Mouse (Mus musculus): ENCODE measurements around the gene Olfr69. TPM values are rescaled to one million over a fixed set of nuclear protein-coding genes. Genes with fewer than 3 reads are reported as not detected.
"Not testable (repeated sequence)": the region's sequence is repeated elsewhere in the genome, so short reads cannot be mapped to it uniquely, and the experiment has no call there.

Gene Olfr69
- polyA plus RNA-seq, 1 experiment from 2014 or later, result not detected

GRCm38 (mm10) chr7:103762212-103762611 is 9.2 kb downstream of the Olfr69 start:
- not testable (repeated sequence) for H3K9ac ChIP-seq (ENCODE audit: low read length); H3K27ac ChIP-seq (ENCODE audit: low read depth); H3K4me1 ChIP-seq (replicated peaks; ENCODE audit: control insufficient read depth, insufficient read depth, low read length); H3K27me3 ChIP-seq (replicated peaks; ENCODE audit: control insufficient read depth, insufficient read depth, low read length); H3K4me3 ChIP-seq (ENCODE audit: low read depth, low read length); ATAC-seq (replicated peaks; ENCODE audit: low FRiP score, low TSS enrichment, low read depth); DNase-seq (ENCODE audit: low spot score); H3K9me3 ChIP-seq (ENCODE audit: control insufficient read depth, low read length); H3K4me2 ChIP-seq (ENCODE audit: low read length); H3K36me3 ChIP-seq (ENCODE audit: control insufficient read depth, insufficient read depth, low read length)
- 80% methylated on average over 6 of the region's 6 CpGs for WGBS

- H3K4me2 ChIP-seq (ENCODE audit: low read length), result no peak within 1 kb of the TSS
- H3K27me3 ChIP-seq (replicated peaks; ENCODE audit: control insufficient read depth, insufficient read depth, low read length), result no peaks in the 10 kb centered on the region
- DNase-seq (ENCODE audit: low spot score) (no peak), ATAC-seq (replicated peaks; ENCODE audit: low FRiP score, low TSS enrichment, low read depth) (no peak)
- H3K9me3 ChIP-seq (ENCODE audit: control insufficient read depth, low read length), result no peaks in the 10 kb centered on the region
- H3K27ac ChIP-seq (ENCODE audit: low read depth), result no peak within 1 kb of the TSS
- no peak within 1 kb of the TSS for H3K4me3 ChIP-seq (ENCODE audit: low read depth, low read length)
- H3K36me3 ChIP-seq (ENCODE audit: control insufficient read depth, insufficient read depth, low read length), result no peaks in the 10 kb centered on the region
- WGBS, result 42% methylated on average over 2 of the region's 2 CpGs
- H3K4me1 ChIP-seq (replicated peaks; ENCODE audit: control insufficient read depth, insufficient read depth, low read length), result no peaks in the 10 kb centered on the region
- H3K9ac ChIP-seq (ENCODE audit: low read length), result no peak within 1 kb of the TSS
Observed at GRCm38 (mm10) chr7:103757233-103757632, 14.2 kb downstream of the Olfr69 start, which contains the start of gene Olfr630. TSS of gene Olfr630 (minus strand) at chr7:103757333.

GRCm38 (mm10) chr7:103744843-103745242 is 26.6 kb downstream of the Olfr69 start, which contains the start of gene Olfr629:
TSS of gene Olfr629 (minus strand) at chr7:103744943.
- Histone ChIP-seq H3K4me2 (ENCODE audit: low read length) (no peak within 1 kb of the TSS), H3K4me1 (replicated peaks; ENCODE audit: control insufficient read depth, insufficient read depth, low read length) (no peaks in the 10 kb centered on the region), H3K4me3 (ENCODE audit: low read depth, low read length) (no peak within 1 kb of the TSS), H3K9ac (ENCODE audit: low read length) (no peak within 1 kb of the TSS), H3K27ac (ENCODE audit: low read depth) (no peak within 1 kb of the TSS), H3K36me3 (ENCODE audit: control insufficient read depth, insufficient read depth, low read length) (no peaks in the 10 kb centered on the region), H3K27me3 (replicated peaks; ENCODE audit: control insufficient read depth, insufficient read depth, low read length) (no peaks in the 10 kb centered on the region), H3K9me3 (ENCODE audit: control insufficient read depth, low read length) (no peaks in the 10 kb centered on the region)
- 85% methylated on average over 2 of the region's 2 CpGs for WGBS
- no peak for DNase-seq (ENCODE audit: low spot score)
- ATAC-seq (replicated peaks; ENCODE audit: low FRiP score, low TSS enrichment, low read depth), result no peak

GRCm38 (mm10) chr7:103730074-103730473 is 41.3 kb downstream of the Olfr69 start, which contains the start of gene Olfr628:
TSS of gene Olfr628 (plus strand) at chr7:103730374.
- H3K4me1 ChIP-seq (replicated peaks; ENCODE audit: control insufficient read depth, insufficient read depth, low read length), result no peaks in the 10 kb centered on the region
- no peak within 1 kb of the TSS for H3K27ac ChIP-seq (ENCODE audit: low read depth)
- H3K27me3 ChIP-seq (replicated peaks; ENCODE audit: control insufficient read depth, insufficient read depth, low read length), result no peaks in the 10 kb centered on the region
- WGBS, result 88% methylated on average over 1 of the region's 1 CpGs
- no peak within 1 kb of the TSS for H3K4me2 ChIP-seq (ENCODE audit: low read length)
- no peaks in the 10 kb centered on the region for H3K36me3 ChIP-seq (ENCODE audit: control insufficient read depth, insufficient read depth, low read length)
- H3K4me3 ChIP-seq (ENCODE audit: low read depth, low read length), result no peak within 1 kb of the TSS
- no peak for DNase-seq (ENCODE audit: low spot score)
- ATAC-seq (replicated peaks; ENCODE audit: low FRiP score, low TSS enrichment, low read depth), result no peak
- no peak within 1 kb of the TSS for H3K9ac ChIP-seq (ENCODE audit: low read length)
- H3K9me3 ChIP-seq (ENCODE audit: control insufficient read depth, low read length), result no peaks in the 10 kb centered on the region

GRCm38 (mm10) chr7:103716398-103716797 is 55.0 kb downstream of the Olfr69 start:
- H3K9me3 ChIP-seq (ENCODE audit: control insufficient read depth, low read length); H3K4me1 ChIP-seq (replicated peaks; ENCODE audit: control insufficient read depth, insufficient read depth, low read length); H3K4me3 ChIP-seq (ENCODE audit: low read depth, low read length); DNase-seq (ENCODE audit: low spot score); H3K27ac ChIP-seq (ENCODE audit: low read depth); H3K4me2 ChIP-seq (ENCODE audit: low read length); ATAC-seq (replicated peaks; ENCODE audit: low FRiP score, low TSS enrichment, low read depth); H3K27me3 ChIP-seq (replicated peaks; ENCODE audit: control insufficient read depth, insufficient read depth, low read length); H3K36me3 ChIP-seq (ENCODE audit: control insufficient read depth, insufficient read depth, low read length); H3K9ac ChIP-seq (ENCODE audit: low read length): not testable (repeated sequence)
- 91% methylated on average over 1 of the region's 1 CpGs for WGBS

Other genes starting within 250 kb of the Olfr69 start
- not detected in 2 replicates for gene Olfr612, start 228.9 kb downstream of the Olfr69 start, polyA plus RNA-seq (2014; fragmentation: Nextera tagmentation; extraction: Ambion mirVana)
- not detected in 2 replicates for gene Olfr613, start 223.5 kb downstream of the Olfr69 start, polyA plus RNA-seq (2014; fragmentation: Nextera tagmentation; extraction: Ambion mirVana)
- not detected in 2 replicates for gene Olfr615, start 215.5 kb downstream of the Olfr69 start, polyA plus RNA-seq (2014; fragmentation: Nextera tagmentation; extraction: Ambion mirVana)
- not detected in 2 replicates for gene Olfr616, start 202.5 kb downstream of the Olfr69 start, polyA plus RNA-seq (2014; fragmentation: Nextera tagmentation; extraction: Ambion mirVana)
- not detected in 2 replicates for gene Olfr617, start 198.5 kb downstream of the Olfr69 start, polyA plus RNA-seq (2014; fragmentation: Nextera tagmentation; extraction: Ambion mirVana)
- not detected in 2 replicates for gene Olfr618, start 181.5 kb downstream of the Olfr69 start, polyA plus RNA-seq (2014; fragmentation: Nextera tagmentation; extraction: Ambion mirVana)
- not detected in 2 replicates for gene Olfr619, start 171.0 kb downstream of the Olfr69 start, polyA plus RNA-seq (2014; fragmentation: Nextera tagmentation; extraction: Ambion mirVana)
- not detected in 2 replicates for gene Olfr620, start 159.1 kb downstream of the Olfr69 start, polyA plus RNA-seq (2014; fragmentation: Nextera tagmentation; extraction: Ambion mirVana)
- not detected in 2 replicates for gene Olfr622, start 128.9 kb downstream of the Olfr69 start, polyA plus RNA-seq (2014; fragmentation: Nextera tagmentation; extraction: Ambion mirVana)
- not detected in 2 replicates for gene Olfr623, start 107.9 kb downstream of the Olfr69 start, polyA plus RNA-seq (2014; fragmentation: Nextera tagmentation; extraction: Ambion mirVana)
- 0.03 TPM in 1 of 2 replicates, not detected in the other for gene Olfr624, start 100.4 kb downstream of the Olfr69 start, polyA plus RNA-seq (2014; fragmentation: Nextera tagmentation; extraction: Ambion mirVana)
- not detected in 2 replicates for gene Olfr625-ps1, start 88.9 kb downstream of the Olfr69 start, polyA plus RNA-seq (2014; fragmentation: Nextera tagmentation; extraction: Ambion mirVana)
- gene Olfr243, start 56.9 kb downstream of the Olfr69 start, polyA plus RNA-seq (2014; fragmentation: Nextera tagmentation; extraction: Ambion mirVana), result not detected in 2 replicates
- gene Olfr628, start 41.2 kb downstream of the Olfr69 start, polyA plus RNA-seq (2014; fragmentation: Nextera tagmentation; extraction: Ambion mirVana), result not detected in 2 replicates
- not detected in 2 replicates for gene Olfr629, start 26.7 kb downstream of the Olfr69 start, polyA plus RNA-seq (2014; fragmentation: Nextera tagmentation; extraction: Ambion mirVana)
- gene Olfr630, start 14.3 kb downstream of the Olfr69 start, polyA plus RNA-seq (2014; fragmentation: Nextera tagmentation; extraction: Ambion mirVana), result not detected in 2 replicates
- gene Olfr68, start 8.1 kb upstream of the Olfr69 start, polyA plus RNA-seq (2014; fragmentation: Nextera tagmentation; extraction: Ambion mirVana), result not detected in 2 replicates
- gene Olfr67, start 20.2 kb upstream of the Olfr69 start, polyA plus RNA-seq (2014; fragmentation: Nextera tagmentation; extraction: Ambion mirVana), result not detected in 2 replicates
- gene Hbb-bt, start 42.4 kb upstream of the Olfr69 start, polyA plus RNA-seq (2014; fragmentation: Nextera tagmentation; extraction: Ambion mirVana), result 1,233 and 1,868 TPM in 2 replicates
- 2,953 and 4,508 TPM in 2 replicates for gene Hbb-bs, start 56.5 kb upstream of the Olfr69 start, polyA plus RNA-seq (2014; fragmentation: Nextera tagmentation; extraction: Ambion mirVana)
- gene Hbb-bh2, start 68.9 kb upstream of the Olfr69 start, polyA plus RNA-seq (2014; fragmentation: Nextera tagmentation; extraction: Ambion mirVana), result not detected in 2 replicates
- 4.9 and 8.3 TPM in 2 replicates for gene Hbb-bh1, start 71.6 kb upstream of the Olfr69 start, polyA plus RNA-seq (2014; fragmentation: Nextera tagmentation; extraction: Ambion mirVana)
- 727 and 736 TPM in 2 replicates for gene Hbb-y, start 81.6 kb upstream of the Olfr69 start, polyA plus RNA-seq (2014; fragmentation: Nextera tagmentation; extraction: Ambion mirVana)
- not detected in 2 replicates for gene Olfr66, start 114.7 kb upstream of the Olfr69 start, polyA plus RNA-seq (2014; fragmentation: Nextera tagmentation; extraction: Ambion mirVana)
- not detected in 2 replicates for gene Olfr64, start 122.9 kb upstream of the Olfr69 start, polyA plus RNA-seq (2014; fragmentation: Nextera tagmentation; extraction: Ambion mirVana)
- not detected in 2 replicates for gene Olfr65, start 131.9 kb upstream of the Olfr69 start, polyA plus RNA-seq (2014; fragmentation: Nextera tagmentation; extraction: Ambion mirVana)
- not detected in 2 replicates for gene Olfr631, start 157.2 kb upstream of the Olfr69 start, polyA plus RNA-seq (2014; fragmentation: Nextera tagmentation; extraction: Ambion mirVana)
- not detected in 2 replicates for gene Olfr632, start 162.8 kb upstream of the Olfr69 start, polyA plus RNA-seq (2014; fragmentation: Nextera tagmentation; extraction: Ambion mirVana)
- gene Olfr633, start 172.8 kb upstream of the Olfr69 start, polyA plus RNA-seq (2014; fragmentation: Nextera tagmentation; extraction: Ambion mirVana), result not detected in 2 replicates
- gene Olfr635, start 199.6 kb upstream of the Olfr69 start, polyA plus RNA-seq (2014; fragmentation: Nextera tagmentation; extraction: Ambion mirVana), result not detected in 2 replicates
- gene Olfr638, start 227.2 kb upstream of the Olfr69 start, polyA plus RNA-seq (2014; fragmentation: Nextera tagmentation; extraction: Ambion mirVana), result not detected in 2 replicates
- gene Olfr639, start 245.7 kb upstream of the Olfr69 start, polyA plus RNA-seq (2014; fragmentation: Nextera tagmentation; extraction: Ambion mirVana), result 0.04 TPM in 1 of 2 replicates, not detected in the other